Mouse (Mus musculus): Measurements from ENCODE around the gene Rgs9. TPM values are rescaled to one million over a fixed set of nuclear protein-coding genes. Genes with fewer than 3 reads are reported as not detected.
A peak's percentile ranks its signal among the peaks of the same experiment; 100 is the strongest.

Rgs9 gene
- polyA plus RNA-seq, 1 experiment from 2014 or later: 0.73 TPM

DNA sequence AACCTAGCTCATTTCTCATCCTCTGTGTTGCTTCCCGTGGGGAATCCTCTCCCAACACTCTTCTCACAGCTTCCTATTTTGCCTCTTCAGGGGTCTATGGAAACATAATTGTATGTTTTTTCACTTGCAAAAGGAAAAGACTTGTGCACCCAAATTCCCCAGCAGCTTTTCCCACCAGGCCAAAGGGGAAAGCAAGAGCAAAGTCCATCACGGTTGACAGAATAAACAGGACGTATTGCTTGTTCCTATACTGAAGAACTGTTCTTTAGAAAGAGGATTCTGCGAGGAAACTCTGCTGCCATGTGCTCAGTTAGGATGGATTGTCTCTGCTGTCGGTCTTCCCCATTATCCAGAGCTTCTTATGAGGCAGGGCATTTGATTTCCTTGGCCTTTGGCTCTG, 42.6 kb upstream of the Rgs9 start:
- no peak overlapping the region for H3K27ac ChIP-seq (replicated peaks)
- H3K4me1 ChIP-seq (replicated peaks; ENCODE audit: control insufficient read depth, insufficient read depth): peaks cover 4% of the 10 kb centered on the region; the same call in 1 of the 2 replicates
- H3K36me3 ChIP-seq (ENCODE audit: control insufficient read depth, insufficient read depth, low read length): no peaks in the 10 kb centered on the region
- DNase-seq (ENCODE audit: low spot score): no peak
- H3K9ac ChIP-seq (ENCODE audit: low read length): no peak overlapping the region
- no peak overlapping the region for H3K4me3 ChIP-seq (ENCODE audit: low read depth, low read length)
- 54% methylated on average over 5 of the region's 5 CpGs for WGBS
- no peaks in the 10 kb centered on the region for H3K9me3 ChIP-seq (ENCODE audit: control insufficient read depth, low read length)
- no peak for ATAC-seq (ENCODE audit: low FRiP score, low TSS enrichment)
- no peak overlapping the region for H3K4me2 ChIP-seq (replicated peaks; ENCODE audit: low read depth)
- TF ChIP-seq EP300 (optimal IDR thresholded peaks at IDR 0.05) (no peak), CTCF (IDR thresholded peaks at IDR 0.05; ENCODE audit: low read depth) (no peak)
- H3K27me3 ChIP-seq (ENCODE audit: control insufficient read depth, insufficient read depth, low read length): no peaks in the 10 kb centered on the region

DNA sequence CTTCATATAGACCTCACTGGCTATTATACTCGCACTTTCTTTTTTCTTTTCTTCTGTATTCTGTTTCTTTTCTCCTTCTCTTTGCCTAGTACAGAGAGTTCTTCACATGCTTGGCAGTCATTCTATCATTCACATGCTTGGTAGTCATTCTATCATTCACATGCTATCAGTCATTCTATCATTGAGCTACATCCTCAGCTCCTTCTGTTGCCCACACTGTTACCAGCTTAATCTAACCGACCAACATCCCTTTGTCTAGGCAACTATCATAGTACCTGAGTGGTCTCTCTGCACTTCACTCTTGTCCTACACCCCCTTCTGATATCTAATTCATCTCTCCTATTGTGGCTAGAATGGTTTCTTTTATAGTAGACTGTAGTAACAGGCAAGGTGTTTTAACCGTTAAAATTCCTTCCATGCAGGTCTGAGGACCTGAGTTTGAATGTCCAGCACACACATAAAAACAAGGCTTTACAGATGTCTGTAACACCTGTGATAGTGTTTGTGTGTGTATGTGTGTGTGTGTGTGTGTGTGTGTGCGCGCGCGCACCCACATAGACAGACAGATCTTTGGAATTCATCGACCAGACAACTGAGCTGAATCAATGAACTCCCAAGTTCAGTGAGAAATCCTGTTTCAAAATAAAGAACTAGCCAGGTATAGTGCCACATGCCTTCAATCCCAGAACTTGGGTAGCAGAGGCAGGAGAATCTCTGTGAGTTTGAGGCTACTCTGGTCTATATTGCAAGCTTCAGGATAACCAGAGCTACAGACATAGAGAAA, 41.4 kb upstream of the Rgs9 start:
- H3K27me3 ChIP-seq (ENCODE audit: control insufficient read depth, insufficient read depth, low read length): no peaks in the 10 kb centered on the region
- DNase-seq (ENCODE audit: low spot score): no peak
- no peaks in the 10 kb centered on the region for H3K9me3 ChIP-seq (ENCODE audit: control insufficient read depth, low read length)

GRCm38 (mm10) chr11:109335890-109336289, 38.0 kb upstream of the Rgs9 start:
- Histone ChIP-seq H3K27me3 (ENCODE audit: control insufficient read depth, insufficient read depth, low read length) (no peaks in the 10 kb centered on the region), H3K4me1 (replicated peaks; ENCODE audit: control insufficient read depth, insufficient read depth) (no peaks in the 10 kb centered on the region), H3K9me3 (ENCODE audit: control insufficient read depth, low read length) (no peaks in the 10 kb centered on the region), H3K4me3 (ENCODE audit: low read depth, low read length) (no peak overlapping the region), H3K9ac (ENCODE audit: low read length) (no peak overlapping the region), H3K36me3 (ENCODE audit: control insufficient read depth, insufficient read depth, low read length) (no peaks in the 10 kb centered on the region), H3K27ac (replicated peaks) (no peak overlapping the region), H3K4me2 (replicated peaks; ENCODE audit: low read depth) (no peak overlapping the region)
- DNase-seq (ENCODE audit: low spot score) (no peak), ATAC-seq (ENCODE audit: low FRiP score, low TSS enrichment) (no peak)
- 53% methylated on average over 6 of the region's 6 CpGs for WGBS
- TF ChIP-seq CTCF (IDR thresholded peaks at IDR 0.05; ENCODE audit: low read depth): no peak
- no peak for TF ChIP-seq EP300 (optimal IDR thresholded peaks at IDR 0.05)

More for the DNA sequence above, 41.4 kb upstream of the Rgs9 start:
- H3K36me3 ChIP-seq (ENCODE audit: control insufficient read depth, insufficient read depth, low read length): no peaks in the 10 kb centered on the region
- H3K4me2 ChIP-seq (replicated peaks; ENCODE audit: low read depth): no peak overlapping the region
- H3K27ac ChIP-seq (replicated peaks): no peak overlapping the region
- no peak overlapping the region for H3K9ac ChIP-seq (ENCODE audit: low read length)
- TF ChIP-seq CTCF (IDR thresholded peaks at IDR 0.05; ENCODE audit: low read depth): no peak
- TF ChIP-seq EP300 (optimal IDR thresholded peaks at IDR 0.05): no peak
- H3K4me1 ChIP-seq (replicated peaks; ENCODE audit: control insufficient read depth, insufficient read depth): peaks cover 4% of the 10 kb centered on the region; the same call in 1 of the 2 replicates
- 95% methylated on average over 8 of the region's 8 CpGs for WGBS
- H3K4me3 ChIP-seq (ENCODE audit: low read depth, low read length): no peak overlapping the region
- ATAC-seq (ENCODE audit: low FRiP score, low TSS enrichment): no peak

DNA sequence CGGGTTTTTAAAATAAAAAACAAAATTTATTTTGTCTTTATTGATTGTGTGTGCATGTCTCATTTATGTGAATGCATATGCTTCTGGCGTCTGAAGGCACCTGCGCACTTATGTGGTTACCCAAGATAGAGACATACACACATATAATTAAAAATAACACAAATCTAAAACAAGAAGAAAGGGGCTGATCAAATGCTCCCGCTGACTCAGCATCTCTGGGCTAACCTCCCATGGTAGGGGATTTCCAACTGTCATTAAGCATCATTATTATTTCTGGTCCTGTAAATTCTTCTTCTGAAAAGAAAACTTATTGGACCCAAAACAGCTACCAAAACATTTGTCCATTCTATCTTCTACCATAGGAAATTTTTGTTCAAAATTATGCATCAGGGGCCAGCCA, 36.8 kb upstream of the Rgs9 start:
- Histone ChIP-seq H3K9me3 (ENCODE audit: control insufficient read depth, low read length) (no peaks in the 10 kb centered on the region), H3K4me2 (replicated peaks; ENCODE audit: low read depth) (no peak overlapping the region), H3K9ac (ENCODE audit: low read length) (no peak overlapping the region), H3K27me3 (ENCODE audit: control insufficient read depth, insufficient read depth, low read length) (no peaks in the 10 kb centered on the region), H3K4me3 (ENCODE audit: low read depth, low read length) (no peak overlapping the region), H3K36me3 (ENCODE audit: control insufficient read depth, insufficient read depth, low read length) (no peaks in the 10 kb centered on the region), H3K27ac (replicated peaks) (no peak overlapping the region), H3K4me1 (replicated peaks; ENCODE audit: control insufficient read depth, insufficient read depth) (no peaks in the 10 kb centered on the region)
- ATAC-seq (ENCODE audit: low FRiP score, low TSS enrichment) (no peak), DNase-seq (ENCODE audit: low spot score) (no peak)
- TF ChIP-seq EP300 (optimal IDR thresholded peaks at IDR 0.05): no peak
- TF ChIP-seq CTCF (IDR thresholded peaks at IDR 0.05; ENCODE audit: low read depth): no peak
- 89% methylated on average over 4 of the region's 4 CpGs for WGBS

GRCm38 (mm10) chr11:109332722-109333121, 34.8 kb upstream of the Rgs9 start:
- TF ChIP-seq EP300 (optimal IDR thresholded peaks at IDR 0.05): no peak
- no peak for TF ChIP-seq CTCF (IDR thresholded peaks at IDR 0.05; ENCODE audit: low read depth)
- Histone ChIP-seq H3K36me3 (ENCODE audit: control insufficient read depth, insufficient read depth, low read length) (no peaks in the 10 kb centered on the region), H3K4me1 (replicated peaks; ENCODE audit: control insufficient read depth, insufficient read depth) (no peaks in the 10 kb centered on the region), H3K27me3 (ENCODE audit: control insufficient read depth, insufficient read depth, low read length) (no peaks in the 10 kb centered on the region), H3K27ac (replicated peaks) (no peak overlapping the region), H3K9ac (ENCODE audit: low read length) (no peak overlapping the region), H3K4me2 (replicated peaks; ENCODE audit: low read depth) (no peak overlapping the region), H3K4me3 (ENCODE audit: low read depth, low read length) (no peak overlapping the region), H3K9me3 (ENCODE audit: control insufficient read depth, low read length) (no peaks in the 10 kb centered on the region)
- DNase-seq (ENCODE audit: low spot score): no peak
- no peak for ATAC-seq (ENCODE audit: low FRiP score, low TSS enrichment)
- 46% methylated on average over 6 of the region's 6 CpGs for WGBS

GRCm38 (mm10) chr11:109331424-109331824, 33.5 kb upstream of the Rgs9 start:
- WGBS: 2% methylated on average over 6 of the region's 6 CpGs
- peak; percentile 95 for ATAC-seq (ENCODE audit: low FRiP score, low TSS enrichment)
- H3K9ac ChIP-seq (ENCODE audit: low read length): peak overlapping the region; percentile 58

More at GRCm38 (mm10) chr11:109331424-109331824, 33.5 kb upstream of the Rgs9 start:
- H3K4me3 ChIP-seq (ENCODE audit: low read depth, low read length): peak overlapping the region; percentile 47
- H3K4me1 ChIP-seq (replicated peaks; ENCODE audit: control insufficient read depth, insufficient read depth): no peaks in the 10 kb centered on the region
- H3K36me3 ChIP-seq (ENCODE audit: control insufficient read depth, insufficient read depth, low read length): no peaks in the 10 kb centered on the region
- no peak overlapping the region for H3K27ac ChIP-seq (replicated peaks)
- TF ChIP-seq CTCF (IDR thresholded peaks at IDR 0.05; ENCODE audit: low read depth) (peak; percentile 96), EP300 (optimal IDR thresholded peaks at IDR 0.05) (no peak)
- peak overlapping the region; percentile 70 for H3K4me2 ChIP-seq (replicated peaks; ENCODE audit: low read depth)
- DNase-seq (ENCODE audit: low spot score): peak; percentile 95
- H3K9me3 ChIP-seq (ENCODE audit: control insufficient read depth, low read length): no peaks in the 10 kb centered on the region
- no peaks in the 10 kb centered on the region for H3K27me3 ChIP-seq (ENCODE audit: control insufficient read depth, insufficient read depth, low read length)
